Mouse (Mus musculus): ENCODE results near the gene Pdlim7.

- TF ChIP-seq CTCF (IDR thresholded peaks at IDR 0.05; ENCODE audit: control insufficient read depth, insufficient read depth, low read length), result no peak
- no peak for TF ChIP-seq POLR2A (IDR thresholded peaks at IDR 0.05; ENCODE audit: borderline replicate concordance, control insufficient read depth, low read depth, low read length)
Measured at GRCm38 (mm10) chr13:55549061-55549460, 35.6 kb upstream of the Pdlim7 start.

All from bone marrow, adult 2 months (tissue).